Mouse (Mus musculus) G1E (cell line): ENCODE results near the gene Hist1h2bg. TPM values are rescaled to one million over a fixed set of nuclear protein-coding genes. Genes with fewer than 3 reads are reported as not detected.
"Not testable (repeated sequence)": the region's sequence is repeated elsewhere in the genome, so short reads cannot be mapped to it uniquely, and the experiment has no call there.

ENCODE experiments used
- ATAC-seq: 2 replicates; pipeline ENCODE4 v1.8.0; 2016; ENCODE audit warnings: mild to moderate bottlenecking; ENCODE audit not compliant: insufficient number of reproducible peaks, poor library complexity, low FRiP score, severe bottlenecking; ENCODE audit errors: extremely low read depth
- DNase-seq: peaks from one replicate; pipeline ENCODE4 v3.0.0; 2012; ENCODE audit warnings: low spot score
- H3K27me3 ChIP-seq: 2 replicates; pipeline ENCODE4 v1.6.1; 2012; ENCODE audit warnings: mild to moderate bottlenecking, low read length, inconsistent platforms; ENCODE audit not compliant: insufficient read depth
- H3K36me3 ChIP-seq: replicated peaks from 2 replicates; pipeline ENCODE3; 2012; ENCODE audit warnings: mild to moderate bottlenecking, inconsistent platforms
- H3K4me1 ChIP-seq: 2 replicates; pipeline ENCODE4 v1.6.1; 2012; ENCODE audit warnings: low read depth, low read length, inconsistent platforms, mixed read lengths; ENCODE audit not compliant: insufficient read depth
- H3K4me3 ChIP-seq: 2 replicates; pipeline ENCODE4 v1.5.1; 2012; ENCODE audit warnings: low read depth, mild to moderate bottlenecking, inconsistent platforms, low read length, moderate library complexity, mixed read lengths
- H3K9me3 ChIP-seq: replicated peaks from 2 replicates; pipeline ENCODE4 v1.6.1; 2012; ENCODE audit warnings: inconsistent platforms
- CTCF ChIP-seq: IDR thresholded peaks from 2 replicates; pipeline ENCODE4 v1.5.1; 2012; ENCODE audit warnings: low read depth, low read length, inconsistent platforms, mixed read lengths
- GATA1 ChIP-seq: IDR thresholded peaks from 2 replicates; pipeline ENCODE4 v1.6.1; 2012; ENCODE audit warnings: borderline replicate concordance, low read length, inconsistent platforms, mixed read lengths
- GATA2 ChIP-seq: IDR thresholded peaks from 2 replicates; pipeline ENCODE4 v1.6.1; 2012; ENCODE audit warnings: low read depth, low read length, inconsistent platforms, borderline replicate concordance
- POLR2AphosphoS5 ChIP-seq: IDR thresholded peaks from 2 replicates; pipeline ENCODE4 v1.6.1; 2012; ENCODE audit warnings: low read depth, low read length, inconsistent platforms; ENCODE audit not compliant: insufficient replicate concordance
- TAL1 ChIP-seq: conservative IDR thresholded peaks from 2 replicates; pipeline ENCODE4 v1.6.1; 2012; ENCODE audit warnings: low read depth, low read length, inconsistent platforms, mixed read lengths
- polyA plus RNA-seq: library from polyadenylated mRNA; stranded (reverse); fragments of >175 nt; gene quantifications from 2 replicates; pipeline ENCODE4 v1.2.3, GENCODE M21; 2012
- total RNA-seq, 2 experiments: library from RNA; stranded (forward) in 1 of 2; stranded (reverse) in 1 of 2; fragments of 200-1000 nt in 1 of 2; fragments of >200 nt in 1 of 2; fragmentation: Nextera tagmentation in 1 of 2; gene quantifications; 2 replicates each; pipeline ENCODE4 v1.2.3; 2014 to 2017

Hist1h2bg gene
- total and polyA plus RNA-seq, 3 experiments = 13.0 to 1,531 (median 1,342) TPM

DNA sequence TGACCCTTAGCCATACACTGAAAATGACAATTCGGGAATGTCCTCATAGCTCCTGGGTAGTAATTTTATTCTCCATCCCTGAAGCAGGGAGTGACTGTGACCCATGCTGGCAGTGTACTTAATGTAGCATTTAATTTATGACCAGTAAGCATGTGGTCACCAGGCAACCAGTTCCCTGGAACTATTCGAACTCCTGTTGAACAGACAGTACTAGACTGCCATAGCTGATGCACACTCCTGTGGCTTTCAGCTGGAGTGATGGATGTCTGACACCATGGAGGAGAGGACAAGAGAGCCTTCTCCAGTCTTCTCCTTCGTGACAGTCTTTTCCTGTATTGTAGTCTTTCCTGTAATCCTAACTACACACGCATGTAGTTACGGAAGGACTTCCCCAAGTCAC is 42.2 kb upstream of the Hist1h2bg start:
- H3K27me3 ChIP-seq = no peaks in the 10 kb centered on the region
- no peak for TF ChIP-seq TAL1
- TF ChIP-seq GATA2 = no peak
- no peak for TF ChIP-seq POLR2AphosphoS5
- TF ChIP-seq CTCF = no peak
- no peak for TF ChIP-seq GATA1
- ATAC-seq (no peak), DNase-seq (no peak)
- H3K36me3 ChIP-seq = no peaks in the 10 kb centered on the region
- no peaks in the 10 kb centered on the region for H3K9me3 ChIP-seq
- no peak overlapping the region for H3K4me3 ChIP-seq
- H3K4me1 ChIP-seq = peaks cover 44% of the 10 kb centered on the region

DNA sequence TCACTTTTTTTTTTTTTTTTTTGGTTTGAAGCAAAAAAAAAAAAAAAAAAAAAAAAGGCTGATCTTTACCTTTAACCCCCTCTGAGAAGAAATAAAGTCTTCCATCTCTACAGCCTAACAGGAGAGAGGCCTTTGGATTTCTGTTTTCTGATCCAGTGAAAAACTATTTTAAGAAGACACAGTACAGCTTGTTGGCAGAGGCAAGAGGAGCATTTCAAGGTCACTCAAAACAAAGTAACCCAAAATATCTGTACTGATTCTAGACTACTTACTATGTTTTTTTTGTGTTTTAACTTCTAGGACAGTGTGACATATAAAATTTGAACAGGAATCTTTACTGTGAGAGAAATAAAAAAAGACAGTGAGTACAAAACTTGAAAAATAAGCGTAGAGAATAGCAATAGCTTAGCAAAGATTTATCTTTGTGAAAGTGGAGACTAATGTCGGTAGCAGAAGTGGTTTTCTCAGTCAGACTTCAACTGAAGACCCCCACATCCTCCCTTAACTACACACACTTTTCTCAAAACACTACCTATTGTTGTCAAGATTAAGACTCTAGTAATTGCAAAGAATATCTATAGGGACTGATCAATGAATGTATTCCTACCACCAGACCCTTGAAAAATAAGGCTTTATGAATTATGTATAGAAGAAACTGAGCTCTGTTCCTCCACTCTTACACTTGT is 41.6 kb upstream of the Hist1h2bg start:
- Histone ChIP-seq H3K9me3 (no peaks in the 10 kb centered on the region), H3K4me1 (peaks cover 40% of the 10 kb centered on the region), H3K27me3 (no peaks in the 10 kb centered on the region), H3K4me3 (peak overlapping the region; percentile 35; the same call in 1 of the 2 replicates), H3K36me3 (no peaks in the 10 kb centered on the region)
- DNase-seq (no peak), ATAC-seq (no peak)
- TF ChIP-seq POLR2AphosphoS5 (no peak), GATA1 (no peak), TAL1 (no peak), GATA2 (no peak), CTCF (no peak)

DNA sequence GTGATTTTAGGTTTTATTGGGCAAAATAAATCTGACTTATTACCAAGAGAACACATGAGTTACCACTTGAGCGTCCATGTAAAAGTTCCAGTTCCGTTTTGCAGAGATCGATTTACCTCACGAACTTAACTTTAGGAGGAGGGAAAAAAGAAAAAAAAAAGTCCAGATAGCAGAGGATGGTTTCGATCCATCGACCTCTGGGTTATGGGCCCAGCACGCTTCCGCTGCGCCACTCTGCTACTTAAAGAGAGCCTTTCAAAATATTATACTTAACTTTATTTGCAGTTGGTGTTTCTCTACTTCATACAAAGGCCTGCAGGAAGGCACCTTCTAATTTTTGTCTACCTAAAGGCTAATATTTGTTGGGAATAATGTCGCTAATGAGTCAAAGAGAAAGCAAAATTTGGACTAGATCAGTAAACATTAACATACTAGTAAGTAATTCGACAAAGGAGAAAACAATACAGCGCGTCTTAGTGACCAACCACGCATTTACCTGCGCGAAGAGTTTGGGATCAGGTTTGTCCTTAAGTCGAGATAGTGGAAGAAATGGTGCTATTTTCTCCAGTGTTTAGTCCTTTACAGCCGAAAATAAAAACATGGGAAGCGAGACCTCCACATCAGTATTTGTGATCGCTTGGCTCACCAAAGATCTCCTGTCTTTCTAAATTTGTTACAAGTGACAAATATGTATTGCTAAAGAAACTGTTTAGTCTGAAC is 40.9 kb upstream of the Hist1h2bg start:
- Histone ChIP-seq H3K36me3 (no peaks in the 10 kb centered on the region), H3K27me3 (no peaks in the 10 kb centered on the region), H3K9me3 (no peaks in the 10 kb centered on the region), H3K4me1 (peaks cover 33% of the 10 kb centered on the region), H3K4me3 (peak overlapping the region; percentile 69)
- no peak for TF ChIP-seq GATA2
- no peak for TF ChIP-seq CTCF
- TF ChIP-seq GATA1 = no peak
- no peak for TF ChIP-seq TAL1
- TF ChIP-seq POLR2AphosphoS5 = no peak
- ATAC-seq = no peak
- no peak for DNase-seq

- no peaks in the 10 kb centered on the region for H3K27me3 ChIP-seq
- ATAC-seq = peak; percentile 43
- TF ChIP-seq POLR2AphosphoS5 (peak; percentile 98), TAL1 (no peak)
- H3K9me3 ChIP-seq = no peaks in the 10 kb centered on the region
- no peaks in the 10 kb centered on the region for H3K36me3 ChIP-seq
- H3K4me1 ChIP-seq = peaks cover 26% of the 10 kb centered on the region
- H3K4me3 ChIP-seq = peak within 1 kb of the TSS; percentile 69
- DNase-seq = peak; percentile 51
Observed at GRCm38 (mm10) chr13:23530901-23531875, 40.0 kb upstream of the Hist1h2bg start, which contains the start of gene Hist1h4h. Hist1h4h (plus strand) TSS chr13:23531050.

- H3K9me3 ChIP-seq = no peaks in the 10 kb centered on the region
- TF ChIP-seq GATA1 (no peak), TAL1 (no peak), CTCF (no peak), GATA2 (no peak), POLR2AphosphoS5 (peak; percentile 95; the same call in 1 of the 2 replicates)
- peak overlapping the region; percentile 69; the same call in 1 of the 2 replicates for H3K4me3 ChIP-seq
- no peak for DNase-seq
- H3K4me1 ChIP-seq = peaks cover 25% of the 10 kb centered on the region
- no peaks in the 10 kb centered on the region for H3K36me3 ChIP-seq
- no peak for ATAC-seq
- no peaks in the 10 kb centered on the region for H3K27me3 ChIP-seq
Observed at GRCm38 (mm10) chr13:23532262-23533075, 38.7 kb upstream of the Hist1h2bg start.

DNA sequence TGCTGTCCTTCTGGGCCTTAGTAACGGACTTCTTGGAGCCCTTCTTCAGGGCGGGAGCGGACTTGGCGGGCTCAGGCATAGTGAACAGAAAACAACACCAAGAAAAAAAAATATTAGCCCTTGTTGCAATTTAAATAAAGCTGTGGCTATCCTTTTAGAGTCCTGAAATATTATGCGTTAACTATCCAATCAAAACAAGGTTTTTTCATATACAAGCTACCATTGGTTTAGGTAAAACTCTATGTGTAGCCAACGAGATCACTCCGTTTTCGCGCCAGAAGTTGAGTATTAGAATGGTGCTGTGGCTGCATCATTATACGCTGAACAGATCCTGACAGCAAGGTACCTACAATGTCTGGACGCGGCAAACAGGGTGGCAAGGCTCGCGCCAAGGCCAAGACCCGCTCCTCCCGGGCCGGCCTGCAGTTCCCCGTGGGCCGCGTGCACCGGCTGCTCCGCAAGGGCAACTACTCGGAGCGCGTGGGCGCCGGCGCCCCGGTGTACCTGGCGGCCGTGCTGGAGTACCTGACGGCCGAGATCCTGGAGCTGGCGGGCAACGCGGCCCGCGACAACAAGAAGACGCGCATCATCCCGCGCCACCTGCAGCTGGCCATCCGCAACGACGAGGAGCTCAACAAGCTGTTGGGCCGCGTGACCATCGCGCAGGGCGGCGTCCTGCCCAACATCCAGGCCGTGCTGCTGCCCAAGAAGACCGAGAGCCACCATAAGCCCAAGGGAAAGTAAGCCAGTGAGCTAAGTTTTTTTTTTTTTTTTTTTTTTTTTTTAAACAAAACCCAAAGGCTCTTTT is 37.4 kb upstream of the Hist1h2bg start, which contains the start of gene Hist1h2af:
Gene Hist1h2af, plus strand, starts transcription at position 347 of the 808 bp plus-strand sequence.
- ATAC-seq (peak; percentile 48), DNase-seq (peak; percentile 65)
- H3K36me3 ChIP-seq, H3K27me3 ChIP-seq, H3K9me3 ChIP-seq: not testable (repeated sequence)
- Histone ChIP-seq H3K4me3 (peak within 1 kb of the TSS; percentile 71), H3K4me1 (peaks cover 28% of the 10 kb centered on the region)
